Mouse (Mus musculus) lung, postnatal 0 days (tissue): ENCODE results near the gene Mllt10. TPM values are rescaled to one million over a fixed set of nuclear protein-coding genes. Genes with fewer than 3 reads are reported as not detected.

ENCODE experiments used
- ATAC-seq: fragments of 200-750 bp; cut with Nextera tagmentation; 2 replicates; pipeline ENCODE4 v1.8.0; 2017; ENCODE audit warnings: moderate library complexity
- DNase-seq: peaks from one replicate; pipeline ENCODE4 v3.0.0-alpha.2; 2016; ENCODE audit warnings: low spot score
- H3K27ac ChIP-seq: fragments of 300-500 bp; sonication (generic); 2 replicates; pipeline ENCODE4 v1.5.1; 2014; ENCODE audit warnings: antibody characterized with exemption, mild to moderate bottlenecking, low read length, mixed read lengths
- H3K27me3 ChIP-seq: fragments of 300-500 bp; sonication (generic); replicated peaks from 2 replicates; pipeline ENCODE4 v1.6.1; 2014; ENCODE audit warnings: low read length, mixed read lengths; ENCODE audit not compliant: insufficient read depth
- H3K36me3 ChIP-seq: fragments of 300-500 bp; sonication (generic); 2 replicates; pipeline ENCODE4 v1.6.1; 2014; ENCODE audit warnings: low read length, mixed read lengths; ENCODE audit not compliant: insufficient read depth
- H3K4me1 ChIP-seq: fragments of 300-500 bp; sonication (generic); 2 replicates; pipeline ENCODE4 v1.6.1; 2014; ENCODE audit warnings: antibody characterized with exemption, low read depth, low read length, mixed read lengths; ENCODE audit not compliant: insufficient read depth
- H3K4me2 ChIP-seq: fragments of 300-500 bp; sonication (generic); replicated peaks from 2 replicates; pipeline ENCODE4 v1.6.1; 2014; ENCODE audit warnings: low read depth, mild to moderate bottlenecking, low read length, moderate library complexity, mixed read lengths
- H3K4me3 ChIP-seq: fragments of 300-500 bp; sonication (generic); 2 replicates; pipeline ENCODE4 v1.5.1; 2014; ENCODE audit warnings: low read depth, low read length
- H3K9ac ChIP-seq: fragments of 300-500 bp; sonication (generic); replicated peaks from 2 replicates; pipeline ENCODE4 v1.6.1; 2014; ENCODE audit warnings: low read depth, mild to moderate bottlenecking
- H3K9me3 ChIP-seq: fragments of 300-500 bp; sonication (generic); 2 replicates; pipeline ENCODE4 v1.6.1; 2016; ENCODE audit warnings: low read length, mixed read lengths
- CTCF ChIP-seq: IDR thresholded peaks from 2 replicates; pipeline ENCODE4 v1.5.1; 2016; ENCODE audit warnings: antibody characterized with exemption, mild to moderate bottlenecking
- EP300 ChIP-seq: IDR thresholded peaks from 2 replicates; pipeline ENCODE4 v1.6.1; 2016; ENCODE audit warnings: antibody characterized with exemption, mild to moderate bottlenecking, control low read depth
- WGBS: fragments of 180-500 bp; shearing (Covaris S2); extraction: QIAGEN DNeasy Blood & Tissue Kit; methylation state at CpG from one replicate; pipeline ENCODE4 v1.1.7; 2014; 5-methylcytosine and 5-hydroxymethylcytosine counted together
- polyA plus RNA-seq: library from polyadenylated mRNA; unstranded; fragments of >200 nt; fragmentation: Nextera tagmentation; extraction: Ambion mirVana; gene quantifications from 2 replicates; pipeline ENCODE4 v1.2.1, GENCODE M21; 2015

Mllt10 gene
- polyA plus RNA-seq, 1 experiment from 2014 or later, result 35.1 TPM

DNA sequence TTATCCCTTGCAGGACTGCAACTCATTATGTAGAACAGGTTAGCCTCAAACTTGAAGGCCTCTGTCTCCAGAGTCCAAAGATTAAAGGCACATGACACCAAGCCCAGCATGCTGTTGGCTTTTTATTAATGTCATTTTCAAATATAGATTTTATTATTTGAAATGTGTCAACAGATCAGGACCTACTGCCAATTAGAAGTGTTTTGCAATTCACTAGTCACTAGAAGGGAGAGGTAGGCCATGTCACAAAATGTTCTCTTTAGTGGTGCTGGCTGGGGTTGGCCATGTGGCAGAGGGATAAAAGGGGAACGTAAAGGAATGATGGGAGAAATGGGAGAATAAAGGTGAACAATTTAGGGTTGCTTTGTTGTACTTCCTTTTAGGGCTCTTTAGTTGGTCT, 38.8 kb downstream of the Mllt10 start:
- ATAC-seq (no peak), DNase-seq (no peak)
- Histone ChIP-seq H3K4me3 (no peak overlapping the region), H3K9me3 (no peaks in the 10 kb centered on the region), H3K4me1 (no peaks in the 10 kb centered on the region), H3K36me3 (peaks cover 9% of the 10 kb centered on the region; the same call in 1 of the 2 replicates), H3K9ac (no peak overlapping the region), H3K4me2 (no peak overlapping the region), H3K27me3 (no peaks in the 10 kb centered on the region), H3K27ac (no peak overlapping the region)
- 89% methylated on average over 1 of the region's 1 CpGs for WGBS
- no peak for TF ChIP-seq EP300
- no peak for TF ChIP-seq CTCF

DNA sequence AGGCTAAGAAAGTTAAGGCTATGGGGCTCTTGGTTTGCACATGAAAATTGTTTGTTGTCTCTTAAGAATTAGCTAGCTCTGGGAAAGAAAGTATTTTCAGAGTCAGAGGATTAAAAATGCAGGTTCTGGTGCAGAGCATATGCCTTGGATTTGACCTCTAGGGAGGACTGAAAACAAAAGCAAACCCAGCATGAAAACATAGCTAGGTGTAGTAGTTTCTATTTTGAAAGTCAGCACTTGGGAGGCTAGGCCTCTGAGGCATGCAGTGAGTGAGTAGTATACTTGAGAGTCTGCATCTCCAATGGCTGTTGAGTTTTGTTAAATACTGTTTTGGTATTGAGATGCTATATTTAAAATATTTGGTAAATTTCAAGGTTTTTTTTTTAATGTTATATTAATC, 39.3 kb downstream of the Mllt10 start:
- Histone ChIP-seq H3K4me3 (no peak overlapping the region), H3K27ac (no peak overlapping the region), H3K4me2 (no peak overlapping the region), H3K9ac (no peak overlapping the region), H3K9me3 (no peaks in the 10 kb centered on the region), H3K4me1 (no peaks in the 10 kb centered on the region), H3K27me3 (no peaks in the 10 kb centered on the region), H3K36me3 (peaks cover 8% of the 10 kb centered on the region; the same call in 1 of the 2 replicates)
- no peak for DNase-seq
- no peak for TF ChIP-seq EP300
- TF ChIP-seq CTCF, result no peak
- no peak for ATAC-seq

DNA sequence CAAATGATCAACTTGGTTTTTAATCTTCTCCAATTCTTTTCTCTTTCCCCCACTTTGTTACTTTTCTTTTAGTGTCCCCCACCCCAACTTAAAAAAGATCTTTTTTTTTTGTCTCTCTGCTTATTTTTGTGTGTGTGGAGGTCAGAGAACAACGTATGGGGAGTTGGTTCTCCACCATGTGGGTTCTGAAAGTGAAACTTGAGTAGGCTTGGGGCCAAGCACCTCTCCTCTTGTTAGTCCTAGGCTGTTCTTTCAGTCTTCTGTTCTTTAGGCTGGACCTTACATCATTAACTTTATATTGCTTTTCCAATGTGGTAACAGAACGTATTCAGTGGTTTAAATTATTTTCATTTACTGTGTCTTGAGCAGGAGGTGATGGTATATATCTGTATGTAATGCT, 40.8 kb downstream of the Mllt10 start:
- WGBS, result 47% methylated on average over 2 of the region's 2 CpGs
- TF ChIP-seq EP300, result no peak
- TF ChIP-seq CTCF, result no peak

DNA sequence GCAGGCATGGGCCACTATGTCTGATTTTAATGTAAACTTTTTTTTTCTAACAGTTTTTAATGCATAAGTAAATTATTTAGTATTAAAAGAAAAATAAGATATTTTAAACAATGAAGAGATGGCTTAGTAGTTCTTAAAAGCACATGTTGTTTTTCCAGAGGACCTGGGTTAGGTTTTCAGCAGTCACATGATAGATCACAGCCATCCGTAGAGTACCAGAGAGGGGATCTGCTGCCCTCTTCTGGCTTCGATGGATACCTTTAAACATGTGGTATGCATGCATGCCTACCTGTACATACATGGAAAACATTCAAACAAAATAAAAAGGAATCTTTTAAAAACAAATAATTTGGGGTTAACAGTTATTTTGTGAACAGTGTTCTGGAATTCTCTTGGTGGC, 45.9 kb downstream of the Mllt10 start:
- H3K27me3 ChIP-seq, result no peaks in the 10 kb centered on the region
- no peaks in the 10 kb centered on the region for H3K4me1 ChIP-seq
- no peaks in the 10 kb centered on the region for H3K9me3 ChIP-seq
- no peak overlapping the region for H3K4me2 ChIP-seq
- WGBS, result 96% methylated on average over 2 of the region's 2 CpGs
- H3K9ac ChIP-seq, result no peak overlapping the region
- no peak for ATAC-seq
- TF ChIP-seq CTCF, result peak; percentile 39; the same call in 1 of the 2 replicates
- no peak for TF ChIP-seq EP300
- no peak for DNase-seq
- H3K27ac ChIP-seq, result no peak overlapping the region
- no peak overlapping the region for H3K4me3 ChIP-seq
- peaks cover 2% of the 10 kb centered on the region; the same call in 1 of the 2 replicates for H3K36me3 ChIP-seq

More for the DNA sequence above, 40.8 kb downstream of the Mllt10 start:
- DNase-seq (peak; percentile 15), ATAC-seq (no peak)
- Histone ChIP-seq H3K27me3 (no peaks in the 10 kb centered on the region), H3K4me1 (no peaks in the 10 kb centered on the region), H3K27ac (no peak overlapping the region), H3K9ac (no peak overlapping the region), H3K9me3 (no peaks in the 10 kb centered on the region), H3K4me2 (no peak overlapping the region), H3K4me3 (no peak overlapping the region), H3K36me3 (peaks cover 4% of the 10 kb centered on the region; the same call in 1 of the 2 replicates)

DNA sequence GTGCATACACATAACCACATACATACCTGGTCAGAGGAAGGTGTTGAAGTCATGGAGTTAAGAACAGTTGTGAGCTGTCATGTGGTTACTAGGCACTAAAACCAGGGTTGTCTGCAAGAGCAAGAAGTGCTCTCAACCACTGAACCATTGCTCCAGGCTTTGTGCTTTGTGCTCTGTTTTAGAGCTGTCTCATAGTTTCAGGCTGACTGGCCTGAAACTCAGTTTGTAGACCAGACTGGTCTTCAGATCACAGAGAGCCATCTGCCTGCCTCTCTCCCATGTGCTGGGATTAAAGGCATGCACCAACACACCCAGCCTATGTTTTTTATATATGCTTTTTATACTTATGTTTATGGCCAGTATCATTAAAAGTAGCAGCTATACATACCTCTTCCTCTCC, 52.5 kb downstream of the Mllt10 start:
- Histone ChIP-seq H3K9me3 (no peaks in the 10 kb centered on the region), H3K9ac (no peak overlapping the region), H3K4me2 (no peak overlapping the region), H3K27ac (no peak overlapping the region), H3K4me1 (no peaks in the 10 kb centered on the region), H3K27me3 (no peaks in the 10 kb centered on the region), H3K36me3 (no peaks in the 10 kb centered on the region), H3K4me3 (no peak overlapping the region)
- DNase-seq (no peak), ATAC-seq (no peak)
- TF ChIP-seq CTCF (no peak), EP300 (no peak)

DNA sequence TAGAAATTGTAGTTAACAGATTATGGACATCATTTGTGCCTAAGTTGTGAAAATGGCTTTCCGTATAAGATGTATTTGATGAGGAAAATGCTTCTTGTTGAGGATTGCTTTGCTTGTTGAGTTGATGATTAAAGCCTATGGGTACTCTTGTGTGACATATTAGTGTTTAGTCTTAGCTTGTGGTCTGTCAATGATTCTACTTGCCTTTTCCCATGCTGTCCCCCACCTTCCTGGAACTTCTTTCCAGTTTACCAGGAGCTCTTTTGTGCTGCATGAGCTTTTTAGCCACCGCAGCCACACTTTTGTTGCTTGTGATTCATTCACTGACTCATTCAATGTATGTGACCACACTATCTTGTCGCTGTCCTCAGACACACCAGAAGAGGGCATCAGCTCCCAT, 53.2 kb downstream of the Mllt10 start:
- Histone ChIP-seq H3K4me3 (no peak overlapping the region), H3K4me1 (no peaks in the 10 kb centered on the region), H3K9me3 (no peaks in the 10 kb centered on the region), H3K4me2 (no peak overlapping the region), H3K27me3 (no peaks in the 10 kb centered on the region), H3K36me3 (no peaks in the 10 kb centered on the region), H3K27ac (no peak overlapping the region), H3K9ac (no peak overlapping the region)
- ATAC-seq (no peak), DNase-seq (no peak)
- 93% methylated on average over 3 of the region's 3 CpGs for WGBS
- TF ChIP-seq EP300 (no peak), CTCF (peak; percentile 21; the same call in 1 of the 2 replicates)

DNA sequence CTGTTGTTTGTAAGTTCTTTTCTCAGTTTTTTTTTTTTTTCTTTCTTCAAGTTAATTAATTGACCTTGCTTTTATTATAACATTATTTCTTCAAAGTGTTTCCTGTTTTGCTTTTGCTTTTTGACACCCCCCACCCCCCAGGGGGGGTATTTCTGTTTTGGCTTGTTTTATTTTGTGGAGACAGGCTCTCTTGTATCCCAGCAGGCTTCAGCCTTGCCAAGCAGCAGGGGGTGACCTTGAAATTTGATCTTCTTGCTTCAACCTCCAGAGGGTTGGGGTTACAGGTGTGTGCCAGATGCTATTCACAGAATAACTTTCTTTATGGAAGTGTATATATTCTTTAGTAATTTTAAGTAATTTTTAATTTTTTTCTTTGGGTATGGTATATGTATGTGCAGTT, 56.4 kb downstream of the Mllt10 start:
- H3K9ac ChIP-seq, result no peak overlapping the region
- TF ChIP-seq EP300 (no peak), CTCF (no peak)
- no peak for ATAC-seq
- H3K4me3 ChIP-seq, result no peak overlapping the region
- no peaks in the 10 kb centered on the region for H3K27me3 ChIP-seq
- H3K4me1 ChIP-seq, result no peaks in the 10 kb centered on the region
- DNase-seq, result no peak
- no peaks in the 10 kb centered on the region for H3K36me3 ChIP-seq
- H3K4me2 ChIP-seq, result no peak overlapping the region
- H3K27ac ChIP-seq, result no peak overlapping the region
- no peaks in the 10 kb centered on the region for H3K9me3 ChIP-seq
